Mouse (Mus musculus) midbrain, embryonic 10.5 days (tissue): ENCODE measurements around the gene Cdc42bpb. TPM values are rescaled to one million over a fixed set of nuclear protein-coding genes. Genes with fewer than 3 reads are reported as not detected.

Experiments
- DNase-seq: peaks from one replicate; pipeline ENCODE4 v3.0.0-alpha.2; 2017; ENCODE audit warnings: low spot score
- H3K27ac ChIP-seq: fragments of 300-500 bp; sonication (generic); replicated peaks from 2 replicates; pipeline ENCODE4 v1.5.1; 2016; ENCODE audit warnings: mild to moderate bottlenecking
- H3K27me3 ChIP-seq: fragments of 300-500 bp; sonication (generic); 2 replicates; pipeline ENCODE4 v1.6.1; 2016; ENCODE audit warnings: low read depth, mild to moderate bottlenecking; ENCODE audit not compliant: poor library complexity, severe bottlenecking
- H3K36me3 ChIP-seq: fragments of 300-500 bp; sonication (generic); 2 replicates; pipeline ENCODE4 v1.6.1; 2016; ENCODE audit warnings: mild to moderate bottlenecking, moderate library complexity
- H3K4me1 ChIP-seq: fragments of 300-500 bp; sonication (generic); 2 replicates; pipeline ENCODE4 v1.6.1; 2016
- H3K4me3 ChIP-seq: fragments of 300-500 bp; sonication (generic); 2 replicates; pipeline ENCODE4 v1.5.1; 2016; ENCODE audit warnings: mild to moderate bottlenecking, moderate library complexity
- H3K9me3 ChIP-seq: fragments of 300-500 bp; sonication (generic); replicated peaks from 2 replicates; pipeline ENCODE4 v1.6.1; 2016; ENCODE audit warnings: mild to moderate bottlenecking
- WGBS: fragments of 180-500 bp; shearing (Covaris S2); methylation state at CpG from one replicate; pipeline ENCODE4 v1.1.7; 2016; 5-methylcytosine and 5-hydroxymethylcytosine counted together
- polyA plus RNA-seq: library from polyadenylated mRNA; unstranded; fragments of >200 nt; fragmentation: Nextera tagmentation; extraction: Ambion mirVana; gene quantifications from 2 replicates; pipeline ENCODE4 v1.2.1, GENCODE M21; 2016

Gene Cdc42bpb
- polyA plus RNA-seq, 1 experiment from 2014 or later: 31.4 TPM

- H3K27me3 ChIP-seq: peaks cover 68% of the 10 kb centered on the region
- H3K36me3 ChIP-seq: 0 out of 2 replicates have a peak, but pooled peaks cover 4% of the 10 kb centered on the region
- WGBS: 39% methylated on average over 25 of the region's 25 CpGs
- no peak for DNase-seq
- peak within 1 kb of the TSS; percentile 1; the same call in 1 of the 2 replicates for H3K4me3 ChIP-seq
- H3K27ac ChIP-seq: no peak within 1 kb of the TSS
- H3K4me1 ChIP-seq: peaks cover 57% of the 10 kb centered on the region
- H3K9me3 ChIP-seq: no peaks in the 10 kb centered on the region
These were observed 106.8 kb downstream of the Cdc42bpb start, which contains the start of gene Amn for GRCm38 (mm10) chr12:111270629-111271277. Amn (plus strand) TSS chr12:111271095.

- no peak for DNase-seq
These were observed 109.7 kb downstream of the Cdc42bpb start for GRCm38 (mm10) chr12:111267673-111268325.

GRCm38 (mm10) chr12:111266592-111266991 lies 110.9 kb downstream of the Cdc42bpb start:
- peaks cover 26% of the 10 kb centered on the region for H3K27me3 ChIP-seq
- H3K9me3 ChIP-seq: no peaks in the 10 kb centered on the region
- H3K36me3 ChIP-seq: peaks cover 37% of the 10 kb centered on the region
- WGBS: 78% methylated on average over 12 of the region's 12 CpGs
- no peak for DNase-seq
- H3K4me1 ChIP-seq: peaks cover 42% of the 10 kb centered on the region
- H3K4me3 ChIP-seq: no peak overlapping the region
- no peak overlapping the region for H3K27ac ChIP-seq

More at GRCm38 (mm10) chr12:111267673-111268325, 109.7 kb downstream of the Cdc42bpb start:
- H3K27ac ChIP-seq: peak overlapping the region; percentile 47
- H3K36me3 ChIP-seq: peaks cover 26% of the 10 kb centered on the region
- no peaks in the 10 kb centered on the region for H3K9me3 ChIP-seq
- WGBS: 66% methylated on average over 4 of the region's 4 CpGs
- no peak overlapping the region for H3K4me3 ChIP-seq
- H3K4me1 ChIP-seq: peaks cover 46% of the 10 kb centered on the region
- peaks cover 39% of the 10 kb centered on the region for H3K27me3 ChIP-seq

- Histone ChIP-seq H3K9me3 (no peaks in the 10 kb centered on the region), H3K27ac (no peak overlapping the region), H3K4me3 (no peak overlapping the region), H3K4me1 (peaks cover 30% of the 10 kb centered on the region), H3K27me3 (peaks cover 13% of the 10 kb centered on the region), H3K36me3 (peaks cover 51% of the 10 kb centered on the region)
- 65% methylated on average over 5 of the region's 5 CpGs for WGBS
- no peak for DNase-seq
These were observed 112.3 kb downstream of the Cdc42bpb start for GRCm38 (mm10) chr12:111265212-111265611.

- Histone ChIP-seq H3K9me3 (no peaks in the 10 kb centered on the region), H3K36me3 (peaks cover 65% of the 10 kb centered on the region), H3K27me3 (no peaks in the 10 kb centered on the region), H3K4me3 (no peak overlapping the region), H3K4me1 (peaks cover 30% of the 10 kb centered on the region), H3K27ac (no peak overlapping the region)
- WGBS: 96% methylated on average over 16 of the region's 16 CpGs
- no peak for DNase-seq
These were observed 113.9 kb downstream of the Cdc42bpb start for GRCm38 (mm10) chr12:111263650-111264049.

GRCm38 (mm10) chr12:111251227-111251626 lies 126.3 kb downstream of the Cdc42bpb start:
- Histone ChIP-seq H3K27ac (no peak overlapping the region), H3K4me3 (no peak overlapping the region), H3K27me3 (no peaks in the 10 kb centered on the region), H3K36me3 (peaks cover 67% of the 10 kb centered on the region), H3K9me3 (no peaks in the 10 kb centered on the region), H3K4me1 (no peaks in the 10 kb centered on the region)
- no peak for DNase-seq
- 78% methylated on average over 9 of the region's 9 CpGs for WGBS

- Histone ChIP-seq H3K9me3 (no peaks in the 10 kb centered on the region), H3K36me3 (peaks cover 67% of the 10 kb centered on the region), H3K4me3 (no peak overlapping the region), H3K4me1 (no peaks in the 10 kb centered on the region), H3K27me3 (no peaks in the 10 kb centered on the region), H3K27ac (no peak overlapping the region)
- DNase-seq: no peak
- WGBS: 85% methylated on average over 8 of the region's 8 CpGs
These were observed 127.4 kb downstream of the Cdc42bpb start for GRCm38 (mm10) chr12:111250116-111250515.

- no peaks in the 10 kb centered on the region for H3K9me3 ChIP-seq
- peaks cover 76% of the 10 kb centered on the region for H3K36me3 ChIP-seq
- H3K27me3 ChIP-seq: no peaks in the 10 kb centered on the region
- H3K4me1 ChIP-seq: no peaks in the 10 kb centered on the region
- no peak overlapping the region for H3K4me3 ChIP-seq
- WGBS: 59% methylated on average over 3 of the region's 3 CpGs
- DNase-seq: no peak
- no peak overlapping the region for H3K27ac ChIP-seq
These were observed 128.4 kb downstream of the Cdc42bpb start for GRCm38 (mm10) chr12:111249095-111249494.

- WGBS: 95% methylated on average over 9 of the region's 9 CpGs
- Histone ChIP-seq H3K27me3 (no peaks in the 10 kb centered on the region), H3K9me3 (no peaks in the 10 kb centered on the region), H3K4me1 (no peaks in the 10 kb centered on the region), H3K36me3 (peaks cover 78% of the 10 kb centered on the region), H3K27ac (no peak overlapping the region), H3K4me3 (no peak overlapping the region)
- DNase-seq: no peak
These were observed 130.6 kb downstream of the Cdc42bpb start for GRCm38 (mm10) chr12:111246808-111247464.

- Histone ChIP-seq H3K36me3 (peaks cover 81% of the 10 kb centered on the region), H3K4me1 (no peaks in the 10 kb centered on the region), H3K27me3 (no peaks in the 10 kb centered on the region), H3K9me3 (no peaks in the 10 kb centered on the region), H3K4me3 (no peak overlapping the region), H3K27ac (no peak overlapping the region)
- DNase-seq: no peak
- 89% methylated on average over 6 of the region's 6 CpGs for WGBS
These were observed 132.4 kb downstream of the Cdc42bpb start for GRCm38 (mm10) chr12:111245070-111245469.

- DNase-seq: no peak
- WGBS: 94% methylated on average over 12 of the region's 12 CpGs
- Histone ChIP-seq H3K36me3 (peaks cover 89% of the 10 kb centered on the region), H3K27ac (no peak overlapping the region), H3K4me1 (no peaks in the 10 kb centered on the region), H3K4me3 (no peak overlapping the region), H3K9me3 (no peaks in the 10 kb centered on the region), H3K27me3 (no peaks in the 10 kb centered on the region)
These were observed 133.8 kb downstream of the Cdc42bpb start for GRCm38 (mm10) chr12:111243733-111244132.
